Mouse (Mus musculus): ENCODE data around the gene Gm4450.
"Not testable (repeated sequence)": the region's sequence is repeated elsewhere in the genome, so short reads cannot be mapped to it uniquely, and the experiment has no call there.

Gm4450 gene

DNA sequence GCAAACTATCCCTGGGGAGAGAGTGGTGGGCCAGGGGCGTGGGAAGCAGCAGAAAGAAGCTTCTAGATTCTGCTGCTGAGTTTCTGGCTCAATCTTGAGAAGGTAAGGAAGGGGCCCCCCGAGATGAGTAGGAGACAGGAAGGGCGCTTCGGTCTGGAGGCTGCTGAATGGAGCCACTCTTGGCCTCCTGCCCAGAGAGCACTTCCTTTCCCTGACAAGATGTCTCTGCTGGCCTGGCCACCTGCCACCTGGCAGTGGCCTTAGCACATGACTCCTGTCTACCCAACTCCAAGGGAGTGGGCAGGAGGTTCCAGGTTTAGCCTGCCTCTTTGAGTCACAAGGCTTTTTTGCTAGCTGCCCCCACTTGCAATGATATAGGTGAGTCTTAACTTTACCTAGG lies 39.6 kb downstream of the Gm4450 start:
- DNase-seq (ENCODE audit: low spot score): peak; percentile 91

DNA sequence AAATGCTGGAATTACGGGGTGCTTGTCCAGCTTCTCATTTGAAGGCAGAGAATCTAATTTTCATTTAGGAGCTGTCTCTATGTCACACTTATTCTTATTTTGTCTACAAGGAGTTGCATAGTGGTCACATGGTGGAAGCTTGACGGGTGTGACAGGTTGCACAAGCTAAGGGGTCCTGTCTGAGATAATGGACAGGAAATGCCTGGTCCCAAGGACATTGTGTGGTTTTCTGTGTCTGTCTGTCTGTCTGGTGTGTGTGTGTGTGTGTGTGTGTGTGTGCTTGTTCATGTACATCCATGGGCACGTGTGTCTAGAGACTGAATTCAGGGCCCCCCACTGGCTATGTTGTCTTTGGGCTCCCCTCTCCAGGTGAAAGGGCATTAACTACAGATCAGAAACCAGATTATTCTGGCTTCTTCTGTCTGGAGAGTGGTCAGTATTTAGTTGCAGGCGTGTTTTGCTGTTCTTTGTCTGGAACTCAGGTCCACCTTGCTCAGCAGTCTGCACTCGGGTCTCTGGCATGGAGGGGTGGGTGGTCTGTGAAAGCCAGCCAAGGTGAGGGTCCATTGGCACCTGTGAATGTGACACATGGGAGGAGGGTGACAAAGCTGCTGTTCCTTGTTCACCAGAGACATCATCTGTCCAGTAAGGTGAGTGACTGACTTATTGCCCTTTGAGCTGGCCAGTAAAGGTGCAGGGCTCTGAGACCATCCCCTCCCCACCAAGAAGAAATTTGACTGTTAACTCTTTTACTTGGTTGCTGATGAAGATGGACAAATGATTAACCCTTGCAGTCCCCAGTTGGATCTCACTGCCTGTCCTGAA lies 40.3 kb downstream of the Gm4450 start:
- no peak for DNase-seq (ENCODE audit: low spot score)

- peak; percentile 61 for DNase-seq (ENCODE audit: low spot score)
Observed at GRCm38 (mm10) chr3:98414296-98414695, 42.6 kb downstream of the Gm4450 start.

GRCm38 (mm10) chr3:98413733-98414132 lies 43.2 kb downstream of the Gm4450 start:
- DNase-seq (ENCODE audit: low spot score): no peak

GRCm38 (mm10) chr3:98410619-98411580 lies 46.0 kb downstream of the Gm4450 start:
- DNase-seq (ENCODE audit: low spot score): peak; percentile 18

DNA sequence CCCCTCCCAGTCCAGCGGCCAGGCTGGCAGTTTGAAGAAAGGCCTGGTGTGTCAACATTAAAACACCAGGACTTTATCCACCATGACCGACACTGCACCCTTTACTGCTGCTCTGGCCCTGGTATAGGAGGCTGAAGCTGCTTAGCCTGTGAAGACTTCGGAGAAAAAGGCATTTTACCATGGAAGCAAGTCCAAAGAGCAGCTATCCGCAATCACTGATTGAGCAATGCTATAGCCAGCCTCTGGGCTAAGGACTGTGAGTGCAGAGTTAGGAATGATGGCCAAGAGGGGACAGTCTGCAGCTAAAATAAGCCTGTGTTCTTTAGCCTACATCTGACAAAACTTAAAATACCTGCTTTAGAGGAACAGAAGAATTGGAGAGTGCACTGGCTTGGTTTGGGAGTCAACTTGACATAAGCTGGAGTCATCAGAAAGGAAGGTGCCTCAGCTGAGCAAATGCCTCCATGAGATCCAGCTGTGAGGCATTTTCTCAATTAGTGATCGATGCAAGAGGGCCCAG lies 49.6 kb downstream of the Gm4450 start:
- not testable (repeated sequence) for DNase-seq (ENCODE audit: low spot score)

DNA sequence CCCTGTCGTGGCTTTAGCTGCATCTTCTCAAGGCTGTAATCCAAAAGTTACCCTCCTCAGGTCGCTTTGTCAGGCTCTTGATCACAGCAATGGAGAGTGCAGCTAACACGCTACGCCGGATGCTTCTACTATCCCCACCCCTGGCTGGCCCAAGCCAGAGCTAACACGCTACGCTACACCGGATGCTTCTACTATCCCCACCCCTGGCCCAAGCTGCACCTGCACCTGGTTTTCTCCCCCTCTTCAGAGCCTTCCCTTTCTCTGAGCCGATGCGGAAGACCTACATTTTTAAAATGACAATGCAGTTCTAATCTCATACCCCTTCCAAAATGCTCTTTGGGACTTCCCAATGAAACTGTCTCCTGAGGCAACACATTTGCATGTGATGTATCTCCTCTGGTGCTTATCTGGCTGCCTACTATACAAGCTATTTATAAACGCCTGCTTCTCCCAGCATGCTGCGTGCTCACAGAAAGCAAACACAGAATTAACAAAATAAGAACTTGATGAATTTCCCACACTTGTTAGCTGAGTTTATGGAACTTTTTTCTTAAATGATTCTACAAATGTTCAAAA lies 50.3 kb downstream of the Gm4450 start:
- not testable (repeated sequence) for DNase-seq (ENCODE audit: low spot score)

DNA sequence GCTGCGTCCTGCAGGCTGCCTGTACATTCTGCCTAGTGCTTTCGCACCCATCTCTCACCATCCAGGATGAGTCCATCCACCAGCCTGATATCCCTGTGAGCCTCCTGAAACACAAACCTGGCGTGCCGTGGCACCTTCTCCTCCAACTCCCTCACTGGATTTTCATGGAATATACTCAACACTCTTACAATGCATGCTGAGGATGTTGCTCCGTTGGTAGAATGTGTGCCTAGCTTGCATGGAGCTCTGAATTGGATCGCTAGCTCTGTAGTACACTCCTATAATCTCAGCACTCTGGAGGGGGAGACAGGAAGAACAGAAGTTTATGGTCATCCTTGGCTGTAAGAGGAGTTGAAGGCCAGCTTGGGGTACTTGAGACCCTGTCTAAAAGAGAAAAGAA lies 51.0 kb downstream of the Gm4450 start:
- not testable (repeated sequence) for DNase-seq (ENCODE audit: low spot score)

- not testable (repeated sequence) for DNase-seq (ENCODE audit: low spot score)
Observed at GRCm38 (mm10) chr3:98404268-98404895, 52.5 kb downstream of the Gm4450 start.
